Mouse (Mus musculus): ENCODE measurements around the gene Mgll. TPM values are rescaled to one million over a fixed set of nuclear protein-coding genes. Genes with fewer than 3 reads are reported as not detected.
A peak's percentile ranks its signal among the peaks of the same experiment; 100 is the strongest.

Mgll gene
- polyA plus RNA-seq, 1 experiment from 2014 or later, result 75.8 TPM

DNA sequence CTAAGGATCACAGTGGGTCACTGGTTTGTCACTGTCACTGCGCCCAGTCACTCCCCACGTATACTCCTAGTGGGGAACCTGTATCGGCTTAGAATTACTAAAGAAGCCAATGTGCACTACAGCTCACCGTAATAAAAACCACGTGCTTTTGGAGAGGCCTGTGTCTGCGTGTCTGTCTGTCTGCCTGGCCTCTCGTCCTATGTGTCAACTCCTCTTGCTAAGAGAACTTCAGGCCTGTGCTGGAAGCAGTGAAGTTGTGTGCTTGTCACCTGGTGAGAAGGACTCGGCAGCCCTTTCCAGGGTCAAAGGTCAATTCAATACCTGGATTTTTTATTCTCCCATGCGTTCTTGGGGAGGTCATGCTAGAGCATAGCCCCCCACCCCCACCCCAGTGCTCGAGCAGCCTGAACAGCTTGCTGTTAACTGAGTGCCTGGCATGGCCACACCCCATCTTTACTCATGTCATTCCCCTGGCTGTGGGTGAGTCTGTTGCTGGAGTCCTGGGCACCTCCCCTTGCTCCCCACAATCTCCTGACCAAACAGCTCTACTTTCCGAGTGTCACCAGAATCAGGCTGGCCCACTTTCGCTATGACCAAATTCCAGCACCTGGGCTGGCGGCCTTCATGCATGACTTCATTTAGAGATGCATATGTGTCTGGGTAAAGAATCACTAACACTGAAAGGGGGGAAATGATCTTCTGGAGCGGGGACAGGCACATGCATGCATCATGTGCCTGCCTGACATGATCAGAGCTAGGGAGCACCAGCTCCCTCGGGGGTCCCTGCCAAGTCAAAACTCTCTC is 104.2 kb downstream of the Mgll start:
- ATAC-seq (ENCODE audit: borderline replicate concordance, extremely low read depth, low FRiP score, low TSS enrichment), result no peak
- Histone ChIP-seq H3K4me2 (no peak overlapping the region), H3K9me3 (no peaks in the 10 kb centered on the region), H3K27ac (no peak overlapping the region), H3K4me3 (no peak overlapping the region), H3K4me1 (peaks cover 19% of the 10 kb centered on the region), H3K27me3 (no peaks in the 10 kb centered on the region), H3K9ac (no peak overlapping the region), H3K36me3 (no peaks in the 10 kb centered on the region)
- WGBS, result 69% methylated on average over 15 of the region's 15 CpGs

DNA sequence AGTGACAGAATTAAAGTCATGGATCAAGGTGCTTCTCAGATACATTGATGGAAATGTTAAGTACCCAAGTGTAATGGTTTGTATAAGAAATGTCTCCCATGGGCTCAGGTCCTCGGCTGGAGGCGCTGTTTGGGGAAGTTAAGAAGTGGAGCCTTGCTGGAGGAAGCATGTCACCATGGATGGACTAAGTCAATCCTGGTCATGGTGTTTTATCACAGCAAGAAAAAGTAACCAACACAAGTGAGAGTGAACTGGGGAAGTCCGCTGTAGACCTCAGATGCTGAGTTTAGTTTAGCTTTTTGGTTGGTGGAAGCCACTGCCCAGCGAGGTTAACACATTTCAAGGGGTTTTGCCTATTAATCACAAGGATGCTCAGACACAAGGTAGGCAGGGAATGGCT is 105.4 kb downstream of the Mgll start:
- ATAC-seq (ENCODE audit: borderline replicate concordance, extremely low read depth, low FRiP score, low TSS enrichment), result no peak
- H3K9ac ChIP-seq, result no peak overlapping the region
- H3K4me1 ChIP-seq, result peaks cover 19% of the 10 kb centered on the region
- H3K36me3 ChIP-seq, result no peaks in the 10 kb centered on the region
- 79% methylated on average over 4 of the region's 4 CpGs for WGBS
- H3K27ac ChIP-seq, result no peak overlapping the region
- no peaks in the 10 kb centered on the region for H3K27me3 ChIP-seq
- no peak overlapping the region for H3K4me2 ChIP-seq
- no peaks in the 10 kb centered on the region for H3K9me3 ChIP-seq
- H3K4me3 ChIP-seq, result no peak overlapping the region

DNA sequence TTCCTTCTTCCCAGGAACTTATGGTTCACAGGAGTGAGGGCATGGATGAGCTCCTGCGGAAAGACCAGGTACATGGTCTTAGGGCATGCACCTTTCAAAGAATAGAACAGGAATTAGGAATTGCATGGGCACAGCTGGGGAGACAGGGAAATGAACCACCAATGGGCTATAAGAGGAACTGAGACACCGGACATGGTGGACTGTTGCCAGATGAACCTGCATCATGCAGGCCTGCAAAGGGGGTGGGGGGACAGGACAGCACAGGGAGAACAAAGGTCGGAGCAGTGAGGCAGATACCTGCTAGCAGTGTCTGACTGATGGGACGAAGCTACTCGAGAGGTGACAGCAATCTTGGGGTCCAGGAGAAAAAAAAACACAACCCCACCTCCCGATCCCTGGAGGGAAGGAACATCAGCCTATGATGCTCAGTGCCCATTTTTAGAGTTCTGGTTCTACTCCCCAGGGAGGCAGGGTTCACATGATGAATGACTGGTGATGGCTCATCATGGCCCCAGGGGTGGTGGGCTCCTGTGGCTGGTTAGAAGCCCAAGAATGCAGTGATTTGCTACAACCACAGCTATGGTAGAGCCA is 106.0 kb downstream of the Mgll start:
- Histone ChIP-seq H3K27me3 (no peaks in the 10 kb centered on the region), H3K4me1 (peaks cover 19% of the 10 kb centered on the region), H3K9me3 (no peaks in the 10 kb centered on the region), H3K9ac (no peak overlapping the region), H3K4me2 (no peak overlapping the region), H3K4me3 (no peak overlapping the region), H3K27ac (no peak overlapping the region), H3K36me3 (no peaks in the 10 kb centered on the region)
- 79% methylated on average over 6 of the region's 6 CpGs for WGBS
- ATAC-seq (ENCODE audit: borderline replicate concordance, extremely low read depth, low FRiP score, low TSS enrichment), result no peak

DNA sequence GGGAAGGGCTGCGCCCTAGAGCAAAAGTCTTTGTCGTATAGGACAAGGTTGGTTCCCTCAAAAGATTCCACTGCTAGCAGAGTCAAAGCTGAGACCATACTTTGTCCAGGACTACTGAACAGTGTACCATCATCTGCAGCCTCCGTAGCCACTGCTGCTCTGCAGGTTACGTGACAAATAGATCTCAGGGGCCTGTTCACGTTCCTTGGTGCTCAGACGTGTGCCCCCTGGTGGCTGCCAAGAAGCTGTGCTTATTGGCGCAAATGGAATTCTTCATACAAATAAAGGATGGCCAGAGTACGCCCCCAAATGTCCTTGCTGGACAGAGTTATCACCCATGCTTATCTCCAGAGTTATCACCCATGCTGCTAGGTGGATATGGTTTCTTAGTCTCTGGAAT is 107.2 kb downstream of the Mgll start:
- H3K27ac ChIP-seq, result no peak overlapping the region
- H3K4me1 ChIP-seq, result peaks cover 28% of the 10 kb centered on the region
- no peak overlapping the region for H3K9ac ChIP-seq
- H3K9me3 ChIP-seq, result no peaks in the 10 kb centered on the region
- H3K4me2 ChIP-seq, result no peak overlapping the region
- H3K27me3 ChIP-seq, result no peaks in the 10 kb centered on the region
- H3K4me3 ChIP-seq, result no peak overlapping the region
- ATAC-seq (ENCODE audit: borderline replicate concordance, extremely low read depth, low FRiP score, low TSS enrichment), result no peak
- 25% methylated on average over 8 of the region's 8 CpGs for WGBS
- no peaks in the 10 kb centered on the region for H3K36me3 ChIP-seq

DNA sequence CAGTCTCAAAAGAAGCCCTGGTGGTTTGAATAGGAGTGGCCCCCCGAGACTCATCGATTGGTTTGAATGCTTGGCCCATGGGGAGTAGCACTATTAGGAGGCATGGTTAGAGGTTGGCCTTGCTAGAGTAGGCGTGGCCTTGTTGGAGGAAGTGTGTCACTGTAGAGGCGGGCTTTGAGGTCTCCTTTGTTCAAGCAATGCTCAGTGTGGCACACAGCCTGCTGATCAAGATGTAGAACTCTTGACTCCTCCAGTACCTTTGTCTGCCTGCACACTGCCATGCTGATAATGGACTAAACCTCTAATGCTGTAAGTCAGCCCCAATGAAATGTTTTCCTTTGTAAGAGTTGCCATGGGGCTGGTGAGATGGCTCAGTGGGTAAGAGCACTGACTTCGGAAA is 108.5 kb downstream of the Mgll start:
- no peak for ATAC-seq (ENCODE audit: borderline replicate concordance, extremely low read depth, low FRiP score, low TSS enrichment)
- Histone ChIP-seq H3K9ac (no peak overlapping the region), H3K4me3 (no peak overlapping the region), H3K27me3 (no peaks in the 10 kb centered on the region), H3K36me3 (peaks cover 3% of the 10 kb centered on the region), H3K9me3 (no peaks in the 10 kb centered on the region), H3K4me2 (no peak overlapping the region), H3K4me1 (peaks cover 24% of the 10 kb centered on the region), H3K27ac (no peak overlapping the region)
- 78% methylated on average over 5 of the region's 5 CpGs for WGBS

DNA sequence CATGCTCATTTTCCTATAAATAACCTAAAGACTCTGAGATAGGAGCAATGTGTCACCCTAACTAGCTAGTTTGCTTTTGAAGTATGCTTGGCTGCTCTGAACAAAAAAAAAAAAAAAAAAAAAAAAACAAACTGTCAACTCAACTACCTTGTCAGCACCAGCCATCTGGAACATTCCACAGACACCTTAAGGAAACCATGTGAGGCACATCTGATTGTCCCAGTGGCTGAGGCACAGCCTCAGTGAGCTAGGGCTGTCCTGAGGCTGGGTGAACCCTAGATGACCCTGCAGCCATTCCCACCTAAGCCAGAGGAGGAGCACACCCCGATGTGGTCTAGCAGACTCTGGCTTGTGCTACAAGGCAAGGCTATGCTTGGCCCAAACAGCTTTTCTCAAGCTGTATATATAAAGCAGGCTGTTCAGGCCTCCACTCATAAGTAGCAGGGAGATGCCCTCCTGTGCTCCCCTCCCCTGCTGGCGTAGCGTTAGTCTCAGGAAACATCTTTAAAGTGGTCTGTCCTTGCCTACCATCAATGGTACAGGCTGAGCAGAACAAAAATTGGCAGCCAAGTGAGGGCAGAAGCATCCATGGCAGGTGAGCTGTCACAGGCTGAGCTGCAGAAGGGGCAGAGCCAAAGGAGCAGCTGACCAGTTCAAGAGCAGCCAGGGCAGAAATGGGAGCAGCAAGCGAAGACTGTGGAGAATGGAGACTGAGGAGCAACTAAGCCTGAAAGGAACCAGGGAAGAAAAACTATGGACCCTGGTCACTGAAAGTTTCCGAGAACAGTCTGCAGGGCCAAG is 109.3 kb downstream of the Mgll start:
- Histone ChIP-seq H3K9ac (no peak overlapping the region), H3K27me3 (no peaks in the 10 kb centered on the region), H3K4me1 (peaks cover 23% of the 10 kb centered on the region), H3K4me3 (no peak overlapping the region), H3K4me2 (no peak overlapping the region), H3K27ac (no peak overlapping the region), H3K36me3 (peaks cover 11% of the 10 kb centered on the region), H3K9me3 (no peaks in the 10 kb centered on the region)
- WGBS, result 68% methylated on average over 5 of the region's 5 CpGs
- no peak for ATAC-seq (ENCODE audit: borderline replicate concordance, extremely low read depth, low FRiP score, low TSS enrichment)

DNA sequence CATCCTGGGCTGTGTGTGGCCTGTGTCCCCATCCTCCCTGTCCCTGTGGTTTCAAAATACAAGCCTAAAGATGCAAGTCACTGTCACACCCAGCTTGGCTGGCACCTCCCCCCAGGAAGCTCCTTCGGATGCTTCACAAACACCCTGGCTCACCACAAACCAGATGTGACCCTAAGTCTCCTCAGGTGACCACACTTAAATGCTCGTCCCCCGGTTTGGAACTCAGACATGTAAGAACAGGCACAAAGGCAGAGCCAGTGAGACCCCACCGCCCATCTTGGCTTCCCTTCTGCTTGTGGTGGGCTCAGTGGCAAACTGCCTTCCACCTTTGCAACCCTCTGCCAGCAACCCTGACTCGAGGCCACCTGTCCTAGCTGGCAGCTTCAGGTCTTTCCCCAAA is 110.8 kb downstream of the Mgll start:
- no peaks in the 10 kb centered on the region for H3K27me3 ChIP-seq
- H3K4me1 ChIP-seq, result peaks cover 24% of the 10 kb centered on the region
- no peak overlapping the region for H3K9ac ChIP-seq
- H3K9me3 ChIP-seq, result no peaks in the 10 kb centered on the region
- WGBS, result 64% methylated on average over 5 of the region's 5 CpGs
- H3K36me3 ChIP-seq, result peaks cover 17% of the 10 kb centered on the region
- H3K27ac ChIP-seq, result no peak overlapping the region
- H3K4me2 ChIP-seq, result no peak overlapping the region
- no peak for ATAC-seq (ENCODE audit: borderline replicate concordance, extremely low read depth, low FRiP score, low TSS enrichment)
- no peak overlapping the region for H3K4me3 ChIP-seq

DNA sequence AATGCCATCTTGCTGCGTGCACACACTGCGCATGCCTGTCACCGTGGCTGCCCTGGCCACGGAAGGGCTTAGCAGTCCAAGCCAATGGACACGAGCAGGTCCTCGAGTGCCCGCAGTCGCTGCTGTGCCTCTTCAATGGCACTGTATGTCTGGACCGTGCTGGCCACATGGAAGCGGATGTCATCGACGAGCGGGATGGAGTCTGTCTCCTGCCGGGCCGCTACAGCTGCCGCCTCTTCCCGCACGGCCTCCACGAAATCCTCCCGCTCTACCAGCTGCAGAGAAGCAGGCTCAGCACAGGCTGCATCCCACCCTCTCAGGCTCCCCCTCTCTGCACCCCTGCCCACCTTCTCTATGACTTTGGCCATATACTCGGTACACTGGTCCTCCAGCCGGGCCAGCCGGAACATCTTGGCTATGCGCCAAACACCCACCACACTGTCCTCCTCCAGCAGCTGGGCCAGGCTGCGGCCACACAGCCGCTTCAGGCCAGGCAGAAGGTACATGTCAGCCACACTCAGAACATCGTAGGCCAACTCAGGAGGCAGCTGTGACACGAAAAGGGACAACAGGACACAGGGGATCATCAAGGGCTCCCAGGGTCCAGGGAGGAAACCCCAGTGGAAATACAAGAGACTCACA is 112.1 kb downstream of the Mgll start:
- no peak overlapping the region for H3K4me2 ChIP-seq
- H3K36me3 ChIP-seq, result peaks cover 17% of the 10 kb centered on the region
- 54% methylated on average over 28 of the region's 28 CpGs for WGBS
- H3K27me3 ChIP-seq, result no peaks in the 10 kb centered on the region
- ATAC-seq (ENCODE audit: borderline replicate concordance, extremely low read depth, low FRiP score, low TSS enrichment), result peak; percentile 72
- H3K9ac ChIP-seq, result no peak overlapping the region
- H3K4me3 ChIP-seq, result no peak overlapping the region
- no peaks in the 10 kb centered on the region for H3K9me3 ChIP-seq
- H3K4me1 ChIP-seq, result peaks cover 36% of the 10 kb centered on the region
- peak overlapping the region; percentile 81 for H3K27ac ChIP-seq

DNA sequence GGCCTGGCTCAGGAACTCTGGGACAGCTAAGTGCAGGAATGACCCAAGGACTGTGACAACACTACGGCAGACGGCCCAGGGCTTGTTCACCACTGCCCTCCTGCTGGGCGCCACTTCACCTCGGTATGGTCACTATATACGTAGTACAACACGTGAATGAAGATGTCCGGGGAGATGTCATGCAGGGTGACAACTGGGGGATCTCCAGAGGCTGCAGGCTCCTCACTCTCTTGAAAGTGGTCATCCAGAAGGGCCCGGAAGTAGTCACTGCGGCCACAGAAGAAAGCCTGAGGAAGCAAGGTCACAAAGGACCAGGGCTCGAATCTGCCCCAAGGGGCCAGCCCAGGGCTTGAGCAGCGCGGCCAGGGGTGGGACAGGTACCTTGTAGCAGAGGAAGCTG is 113.8 kb downstream of the Mgll start:
- Histone ChIP-seq H3K27me3 (no peaks in the 10 kb centered on the region), H3K9ac (no peak overlapping the region), H3K4me3 (no peak overlapping the region), H3K9me3 (no peaks in the 10 kb centered on the region), H3K27ac (0 out of 2 replicates have a peak overlapping the region, but pooled peaks have one; percentile 81), H3K4me1 (peaks cover 35% of the 10 kb centered on the region), H3K36me3 (peaks cover 17% of the 10 kb centered on the region), H3K4me2 (no peak overlapping the region)
- ATAC-seq (ENCODE audit: borderline replicate concordance, extremely low read depth, low FRiP score, low TSS enrichment), result no peak
- 91% methylated on average over 12 of the region's 12 CpGs for WGBS

DNA sequence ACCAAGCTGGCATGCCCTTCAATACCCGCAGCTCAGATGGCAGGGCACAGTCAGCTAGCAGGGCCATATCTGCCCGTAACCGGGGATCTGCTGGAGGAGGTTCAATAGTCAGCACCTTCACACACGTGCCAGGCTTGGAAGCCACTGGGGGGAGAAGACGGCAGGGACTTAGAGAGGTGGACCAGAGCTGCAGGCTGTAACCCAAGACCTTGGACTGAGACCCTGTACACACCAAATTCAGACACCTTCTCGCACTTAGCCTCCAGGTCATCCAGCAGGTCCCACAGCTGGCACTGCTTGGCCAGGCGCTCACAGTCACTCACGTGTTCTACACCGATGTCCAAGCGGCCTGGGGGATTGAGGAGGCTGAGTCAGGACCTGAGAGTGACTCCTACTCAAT is 114.4 kb downstream of the Mgll start:
- peaks cover 17% of the 10 kb centered on the region for H3K36me3 ChIP-seq
- no peaks in the 10 kb centered on the region for H3K9me3 ChIP-seq
- H3K27me3 ChIP-seq, result no peaks in the 10 kb centered on the region
- H3K9ac ChIP-seq, result no peak overlapping the region
- H3K27ac ChIP-seq, result no peak overlapping the region
- H3K4me3 ChIP-seq, result no peak overlapping the region
- no peak for ATAC-seq (ENCODE audit: borderline replicate concordance, extremely low read depth, low FRiP score, low TSS enrichment)
- H3K4me2 ChIP-seq, result no peak overlapping the region
- WGBS, result 91% methylated on average over 10 of the region's 10 CpGs
- H3K4me1 ChIP-seq, result peaks cover 41% of the 10 kb centered on the region

DNA sequence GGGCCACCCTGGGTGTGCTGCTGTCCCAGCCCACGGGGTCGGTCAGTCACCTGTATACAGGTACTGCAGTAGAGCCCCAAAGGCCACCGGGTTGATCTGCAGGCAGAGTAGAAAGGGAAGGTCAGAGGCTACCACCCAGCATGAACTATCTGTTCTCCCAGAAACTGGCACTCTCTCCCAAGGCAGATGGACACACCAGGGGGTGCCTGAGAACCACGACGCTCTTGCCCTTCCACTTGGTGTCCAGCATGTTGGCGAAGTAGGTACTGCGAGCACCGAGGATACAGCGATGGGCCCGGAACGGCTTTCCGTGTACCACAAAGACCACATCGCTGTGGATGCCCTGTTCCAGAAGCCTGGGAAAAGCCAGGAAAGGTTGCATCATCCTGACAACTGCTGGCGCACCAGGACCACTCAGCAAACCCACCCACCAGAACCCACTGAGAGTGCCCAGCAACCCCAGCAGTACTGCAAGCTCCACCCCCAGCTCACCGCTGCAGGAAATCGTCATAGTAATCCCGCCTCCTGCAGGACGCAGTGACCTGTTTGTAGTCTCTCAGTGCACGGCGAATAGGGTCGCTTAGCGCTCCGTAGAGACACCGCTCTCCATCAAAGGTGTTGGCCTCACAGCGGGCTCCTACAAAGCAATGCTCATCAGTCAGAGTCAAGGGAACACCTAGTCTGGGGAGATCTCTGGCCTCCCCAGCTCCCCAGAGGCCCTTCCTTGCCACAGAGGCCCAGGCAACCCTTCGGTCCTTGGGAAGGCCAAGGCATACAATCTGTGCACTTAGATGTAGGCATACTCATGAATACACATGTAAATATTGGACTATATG is 115.1 kb downstream of the Mgll start:
- no peak overlapping the region for H3K4me2 ChIP-seq
- peaks cover 41% of the 10 kb centered on the region for H3K4me1 ChIP-seq
- no peaks in the 10 kb centered on the region for H3K9me3 ChIP-seq
- 82% methylated on average over 26 of the region's 26 CpGs for WGBS
- H3K27me3 ChIP-seq, result no peaks in the 10 kb centered on the region
- peaks cover 17% of the 10 kb centered on the region for H3K36me3 ChIP-seq
- H3K4me3 ChIP-seq, result no peak overlapping the region
- ATAC-seq (ENCODE audit: borderline replicate concordance, extremely low read depth, low FRiP score, low TSS enrichment), result no peak
- no peak overlapping the region for H3K27ac ChIP-seq
- H3K9ac ChIP-seq, result no peak overlapping the region
